Mouse (Mus musculus): Measurements from ENCODE around the gene Prph2. TPM values are rescaled to one million over a fixed set of nuclear protein-coding genes. Genes with fewer than 3 reads are reported as not detected.

Gene Prph2
- polyA plus RNA-seq, 1 experiment from 2014 or later, result not detected

DNA sequence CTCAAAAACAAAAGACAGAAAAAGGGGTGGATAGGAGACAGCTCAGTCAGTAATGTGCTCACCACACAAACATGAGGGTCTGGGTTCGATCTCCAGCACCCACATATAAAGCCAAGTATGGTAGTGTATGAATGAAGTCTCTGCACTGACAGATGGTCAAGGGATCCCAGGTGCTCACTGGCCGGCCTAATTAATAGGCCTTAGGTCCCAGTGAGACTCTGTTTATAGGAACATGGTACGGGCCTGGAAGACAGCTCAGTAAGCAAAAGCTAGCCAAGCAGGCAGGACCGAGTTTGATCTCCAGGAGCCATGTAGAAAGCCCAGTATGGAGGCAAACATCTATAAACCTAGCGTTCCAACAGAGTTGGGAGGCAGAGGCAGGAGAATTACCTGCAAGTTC, 33.2 kb upstream of the Prph2 start:
- no peaks in the 10 kb centered on the region for H3K9me3 ChIP-seq (ENCODE audit: control insufficient read depth, low read length)
- no peaks in the 10 kb centered on the region for H3K36me3 ChIP-seq (ENCODE audit: control insufficient read depth, insufficient read depth, low read length)
- H3K27ac ChIP-seq (ENCODE audit: low read length), result no peak overlapping the region
- H3K4me1 ChIP-seq (replicated peaks; ENCODE audit: control insufficient read depth, insufficient read depth, low read length), result peaks cover 10% of the 10 kb centered on the region; the same call in 1 of the 2 replicates
- no peak overlapping the region for H3K9ac ChIP-seq (ENCODE audit: low read length)
- H3K4me3 ChIP-seq (ENCODE audit: low read length), result no peak overlapping the region
- H3K4me2 ChIP-seq (ENCODE audit: low read depth, low read length), result no peak overlapping the region
- WGBS, result 87% methylated on average over 5 of the region's 5 CpGs
- no peaks in the 10 kb centered on the region for H3K27me3 ChIP-seq (ENCODE audit: control insufficient read depth, insufficient read depth, low read depth, low read length)
- ATAC-seq (ENCODE audit: low read depth), result no peak

DNA sequence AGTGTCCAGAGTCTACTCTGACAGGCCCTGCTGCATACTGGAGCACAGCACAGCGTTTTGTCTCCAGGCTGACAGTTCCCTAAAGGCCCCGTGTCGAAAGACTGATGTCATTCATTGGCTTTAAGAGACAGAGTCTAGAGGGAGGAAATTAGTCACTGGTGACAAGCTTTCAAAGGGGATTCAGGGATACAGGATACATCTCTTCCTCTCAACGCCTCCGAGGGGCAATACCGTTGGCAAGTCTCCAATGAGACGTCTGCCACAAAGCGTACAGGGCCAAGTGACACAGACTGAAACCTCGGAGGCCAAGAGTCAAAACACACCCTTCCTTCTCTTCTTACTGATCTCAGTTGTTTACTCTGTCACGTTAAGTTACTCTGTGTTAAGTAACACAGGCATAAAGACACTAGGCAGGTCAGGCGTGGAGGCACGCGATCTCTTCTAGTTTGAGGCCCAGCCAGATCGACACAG, 30.4 kb upstream of the Prph2 start:
- peaks cover 2% of the 10 kb centered on the region; the same call in 1 of the 2 replicates for H3K4me1 ChIP-seq (replicated peaks; ENCODE audit: control insufficient read depth, insufficient read depth, low read length)
- H3K27me3 ChIP-seq (ENCODE audit: control insufficient read depth, insufficient read depth, low read depth, low read length), result no peaks in the 10 kb centered on the region
- no peaks in the 10 kb centered on the region for H3K36me3 ChIP-seq (ENCODE audit: control insufficient read depth, insufficient read depth, low read length)
- 23% methylated on average over 14 of the region's 14 CpGs for WGBS
- ATAC-seq (ENCODE audit: low read depth), result peak; percentile 86
- no peak overlapping the region for H3K9ac ChIP-seq (ENCODE audit: low read length)
- H3K27ac ChIP-seq (ENCODE audit: low read length), result no peak overlapping the region
- H3K4me2 ChIP-seq (ENCODE audit: low read depth, low read length), result no peak overlapping the region
- no peaks in the 10 kb centered on the region for H3K9me3 ChIP-seq (ENCODE audit: control insufficient read depth, low read length)
- no peak overlapping the region for H3K4me3 ChIP-seq (ENCODE audit: low read length)

DNA sequence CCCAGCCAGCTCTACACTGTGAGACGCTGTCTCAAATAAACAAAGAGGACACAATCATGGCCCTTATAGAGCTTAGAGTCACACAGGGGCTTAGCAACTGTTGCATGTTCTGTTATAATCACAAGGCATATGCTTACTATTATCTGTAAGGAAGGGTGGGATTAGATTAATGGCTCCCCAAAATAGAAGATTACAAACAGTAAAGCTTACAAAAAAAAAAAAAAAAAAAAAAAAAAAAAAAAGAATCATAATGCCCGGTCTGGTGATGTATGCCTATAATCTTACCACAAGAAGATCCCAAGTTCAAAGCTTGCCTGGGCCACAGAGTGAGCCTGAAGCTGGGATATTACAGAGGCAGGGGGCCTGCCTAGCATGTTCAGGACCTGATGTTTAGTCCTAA, 29.9 kb upstream of the Prph2 start:
- ATAC-seq (ENCODE audit: low read depth), result no peak
- Histone ChIP-seq H3K36me3 (ENCODE audit: control insufficient read depth, insufficient read depth, low read length) (no peaks in the 10 kb centered on the region), H3K4me2 (ENCODE audit: low read depth, low read length) (no peak overlapping the region), H3K9ac (ENCODE audit: low read length) (no peak overlapping the region), H3K27me3 (ENCODE audit: control insufficient read depth, insufficient read depth, low read depth, low read length) (no peaks in the 10 kb centered on the region), H3K27ac (ENCODE audit: low read length) (no peak overlapping the region), H3K9me3 (ENCODE audit: control insufficient read depth, low read length) (no peaks in the 10 kb centered on the region), H3K4me1 (replicated peaks; ENCODE audit: control insufficient read depth, insufficient read depth, low read length) (peaks cover 2% of the 10 kb centered on the region; the same call in 1 of the 2 replicates), H3K4me3 (ENCODE audit: low read length) (no peak overlapping the region)
- 43% methylated on average over 2 of the region's 2 CpGs for WGBS

DNA sequence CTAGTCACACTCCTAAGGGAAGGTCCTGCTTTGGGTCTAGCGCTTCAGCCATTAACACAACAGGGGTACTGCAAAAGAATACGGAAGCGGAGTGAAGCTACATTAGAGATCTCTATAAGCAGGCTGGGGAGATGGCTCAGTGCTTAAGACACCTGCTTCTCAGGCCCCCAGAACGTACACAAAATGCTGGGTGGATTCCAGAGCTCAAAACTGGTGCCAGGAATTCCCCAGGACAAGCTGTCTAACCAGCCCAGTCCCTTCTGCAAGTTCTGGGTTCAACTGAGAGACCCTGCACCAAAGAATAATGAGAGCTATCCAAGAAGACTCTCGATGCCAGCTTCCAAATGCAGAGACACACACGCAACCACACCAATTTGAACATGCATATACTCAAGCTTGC, 28.5 kb upstream of the Prph2 start:
- WGBS, result 79% methylated on average over 6 of the region's 6 CpGs
- Histone ChIP-seq H3K9ac (ENCODE audit: low read length) (no peak overlapping the region), H3K27ac (ENCODE audit: low read length) (no peak overlapping the region), H3K27me3 (ENCODE audit: control insufficient read depth, insufficient read depth, low read depth, low read length) (no peaks in the 10 kb centered on the region), H3K4me3 (ENCODE audit: low read length) (no peak overlapping the region), H3K4me1 (replicated peaks; ENCODE audit: control insufficient read depth, insufficient read depth, low read length) (peaks cover 9% of the 10 kb centered on the region; the same call in 1 of the 2 replicates), H3K36me3 (ENCODE audit: control insufficient read depth, insufficient read depth, low read length) (no peaks in the 10 kb centered on the region), H3K9me3 (ENCODE audit: control insufficient read depth, low read length) (no peaks in the 10 kb centered on the region), H3K4me2 (ENCODE audit: low read depth, low read length) (no peak overlapping the region)
- no peak for ATAC-seq (ENCODE audit: low read depth)

GRCm38 (mm10) chr17:46883107-46883506, 27.2 kb upstream of the Prph2 start:
- ATAC-seq (ENCODE audit: low read depth), result no peak
- 0 out of 2 replicates have a peak overlapping the region, but pooled peaks have one; percentile 26 for H3K27ac ChIP-seq (ENCODE audit: low read length)
- H3K9me3 ChIP-seq (ENCODE audit: control insufficient read depth, low read length), result no peaks in the 10 kb centered on the region
- H3K4me2 ChIP-seq (ENCODE audit: low read depth, low read length), result no peak overlapping the region; the same call in 1 of the 2 replicates
- no peaks in the 10 kb centered on the region for H3K36me3 ChIP-seq (ENCODE audit: control insufficient read depth, insufficient read depth, low read length)
- no peak overlapping the region for H3K4me3 ChIP-seq (ENCODE audit: low read length)
- peaks cover 9% of the 10 kb centered on the region; the same call in 1 of the 2 replicates for H3K4me1 ChIP-seq (replicated peaks; ENCODE audit: control insufficient read depth, insufficient read depth, low read length)
- no peak overlapping the region for H3K9ac ChIP-seq (ENCODE audit: low read length)
- 58% methylated on average over 9 of the region's 9 CpGs for WGBS
- no peaks in the 10 kb centered on the region for H3K27me3 ChIP-seq (ENCODE audit: control insufficient read depth, insufficient read depth, low read depth, low read length)

GRCm38 (mm10) chr17:46884766-46885165, 25.5 kb upstream of the Prph2 start:
- H3K9ac ChIP-seq (ENCODE audit: low read length), result no peak overlapping the region
- H3K27ac ChIP-seq (ENCODE audit: low read length), result no peak overlapping the region
- ATAC-seq (ENCODE audit: low read depth), result no peak
- no peak overlapping the region for H3K4me2 ChIP-seq (ENCODE audit: low read depth, low read length)
- no peaks in the 10 kb centered on the region for H3K9me3 ChIP-seq (ENCODE audit: control insufficient read depth, low read length)
- WGBS, result 92% methylated on average over 6 of the region's 6 CpGs
- H3K27me3 ChIP-seq (ENCODE audit: control insufficient read depth, insufficient read depth, low read depth, low read length), result no peaks in the 10 kb centered on the region
- peaks cover 10% of the 10 kb centered on the region for H3K4me1 ChIP-seq (replicated peaks; ENCODE audit: control insufficient read depth, insufficient read depth, low read length)
- no peaks in the 10 kb centered on the region for H3K36me3 ChIP-seq (ENCODE audit: control insufficient read depth, insufficient read depth, low read length)
- H3K4me3 ChIP-seq (ENCODE audit: low read length), result no peak overlapping the region

- Histone ChIP-seq H3K36me3 (ENCODE audit: control insufficient read depth, insufficient read depth, low read length) (no peaks in the 10 kb centered on the region), H3K9ac (ENCODE audit: low read length) (peak overlapping the region; percentile 31; the same call in 1 of the 2 replicates), H3K4me2 (ENCODE audit: low read depth, low read length) (no peak overlapping the region), H3K27me3 (ENCODE audit: control insufficient read depth, insufficient read depth, low read depth, low read length) (no peaks in the 10 kb centered on the region), H3K4me1 (replicated peaks; ENCODE audit: control insufficient read depth, insufficient read depth, low read length) (peaks cover 10% of the 10 kb centered on the region), H3K4me3 (ENCODE audit: low read length) (no peak overlapping the region), H3K27ac (ENCODE audit: low read length) (no peak overlapping the region), H3K9me3 (ENCODE audit: control insufficient read depth, low read length) (no peaks in the 10 kb centered on the region)
- WGBS, result 49% methylated on average over 11 of the region's 11 CpGs
- no peak for ATAC-seq (ENCODE audit: low read depth)
Measured at GRCm38 (mm10) chr17:46885218-46885909, 24.9 kb upstream of the Prph2 start.

- 24% methylated on average over 17 of the region's 17 CpGs for WGBS
- Histone ChIP-seq H3K36me3 (ENCODE audit: control insufficient read depth, insufficient read depth, low read length) (no peaks in the 10 kb centered on the region), H3K27me3 (ENCODE audit: control insufficient read depth, insufficient read depth, low read depth, low read length) (no peaks in the 10 kb centered on the region), H3K27ac (ENCODE audit: low read length) (no peak overlapping the region), H3K9ac (ENCODE audit: low read length) (peak overlapping the region; percentile 31; the same call in 1 of the 2 replicates), H3K4me1 (replicated peaks; ENCODE audit: control insufficient read depth, insufficient read depth, low read length) (peaks cover 10% of the 10 kb centered on the region), H3K9me3 (ENCODE audit: control insufficient read depth, low read length) (no peaks in the 10 kb centered on the region), H3K4me3 (ENCODE audit: low read length) (no peak overlapping the region), H3K4me2 (ENCODE audit: low read depth, low read length) (no peak overlapping the region)
- no peak for ATAC-seq (ENCODE audit: low read depth)
Measured at GRCm38 (mm10) chr17:46885910-46886643, 24.2 kb upstream of the Prph2 start.

DNA sequence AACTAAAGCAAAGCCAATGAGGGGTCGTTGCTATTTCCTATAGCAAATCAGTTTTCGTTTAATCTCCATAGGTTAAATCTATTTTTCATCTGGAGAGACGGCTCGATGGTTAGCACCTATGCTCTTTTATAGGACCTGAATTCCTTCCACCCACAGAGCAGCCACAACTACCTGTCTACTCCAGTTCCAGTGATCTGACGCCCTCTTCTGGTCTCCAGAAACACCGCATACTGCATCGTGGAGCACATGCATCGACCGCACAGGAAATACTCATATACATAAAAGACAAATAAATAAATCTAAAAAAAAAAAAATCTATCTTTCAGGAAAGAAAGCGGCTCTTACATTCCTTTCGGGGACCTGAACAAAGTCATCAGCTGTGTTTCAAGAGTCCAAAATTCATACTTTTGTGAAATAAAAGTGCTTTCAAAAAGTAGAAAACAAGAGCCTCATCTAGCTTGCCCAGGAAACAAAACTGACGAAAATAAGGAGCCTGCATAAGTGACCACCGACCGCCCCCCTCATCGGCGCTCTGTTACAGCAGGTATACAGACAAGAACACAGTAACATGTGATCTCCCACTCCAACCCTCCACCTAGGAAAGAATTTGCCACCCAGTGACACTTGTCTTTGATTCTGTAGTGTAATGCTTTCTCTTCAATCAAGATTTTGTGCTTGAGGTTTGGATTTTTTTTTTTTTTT, 21.6 kb upstream of the Prph2 start:
- Histone ChIP-seq H3K4me3 (ENCODE audit: low read length) (peak overlapping the region; percentile 77), H3K4me1 (replicated peaks; ENCODE audit: control insufficient read depth, insufficient read depth, low read length) (peaks cover 28% of the 10 kb centered on the region), H3K36me3 (ENCODE audit: control insufficient read depth, insufficient read depth, low read length) (peaks cover 4% of the 10 kb centered on the region), H3K27me3 (ENCODE audit: control insufficient read depth, insufficient read depth, low read depth, low read length) (no peaks in the 10 kb centered on the region), H3K9ac (ENCODE audit: low read length) (peak overlapping the region; percentile 75), H3K27ac (ENCODE audit: low read length) (peak overlapping the region; percentile 96), H3K9me3 (ENCODE audit: control insufficient read depth, low read length) (no peaks in the 10 kb centered on the region), H3K4me2 (ENCODE audit: low read depth, low read length) (peak overlapping the region; percentile 81)
- WGBS, result 27% methylated on average over 16 of the region's 16 CpGs
- no peak for ATAC-seq (ENCODE audit: low read depth)

Data from lung, embryonic 16.5 days (tissue).